Mouse (Mus musculus) cerebellum, postnatal 14 days (tissue): Measurements from ENCODE around the gene Syt8.
A peak's percentile ranks its signal among the peaks of the same experiment; 100 is the strongest.

ENCODE experiments used
- DNase-seq, 2 experiments: peaks; one replicate each; pipeline ENCODE4 v3.0.0; 2021; ENCODE audit warnings: mixed read lengths in 2 of 2

Gene Syt8

GRCm38 (mm10) chr7:142409603-142410002 is 25.0 kb upstream of the Syt8 start:
- no peak for DNase-seq

DNA sequence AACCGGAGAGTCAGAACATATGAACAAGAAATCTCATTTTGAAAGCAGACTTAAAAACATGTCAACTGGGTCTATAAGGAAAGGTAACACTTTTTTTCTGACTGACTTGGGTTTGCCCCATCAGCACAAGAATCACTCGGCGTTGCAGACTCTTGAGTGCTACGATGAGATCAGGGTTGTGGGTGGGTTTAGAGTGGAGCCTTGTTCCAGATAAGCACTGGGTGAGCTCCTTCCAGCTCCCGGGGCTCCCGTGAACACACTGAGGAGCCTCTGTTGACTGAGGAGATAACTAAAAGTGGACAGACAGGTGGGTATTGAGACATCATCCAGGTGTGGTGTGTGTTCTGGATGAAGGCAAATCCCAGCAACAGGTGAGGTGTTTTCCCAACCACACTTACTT is 21.4 kb upstream of the Syt8 start:
- DNase-seq = no peak

- no peak for DNase-seq
Observed at GRCm38 (mm10) chr7:142415314-142415713, 19.3 kb upstream of the Syt8 start.

- no peak for DNase-seq
Observed at GRCm38 (mm10) chr7:142416225-142416624, 18.4 kb upstream of the Syt8 start.

DNA sequence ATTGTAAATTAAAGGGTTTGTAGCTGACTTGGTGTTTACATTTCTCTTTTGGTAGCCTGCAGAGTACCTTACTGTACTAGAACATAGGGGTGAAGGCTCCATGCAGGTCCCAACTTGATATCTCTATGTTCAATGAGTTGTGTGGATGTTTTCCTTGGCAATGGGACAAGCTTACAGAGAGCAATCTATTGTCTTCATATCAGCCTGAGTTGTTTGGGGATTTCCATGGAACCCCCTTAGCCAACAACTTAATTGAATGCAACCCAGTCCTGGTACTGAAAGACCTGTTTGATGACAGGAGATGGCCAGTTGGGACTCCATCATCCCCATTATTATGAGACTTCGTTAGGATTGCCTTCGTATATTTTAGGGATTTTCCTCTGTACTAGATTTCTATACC is 16.6 kb upstream of the Syt8 start:
- no peak for DNase-seq

GRCm38 (mm10) chr7:142418679-142419078 is 16.0 kb upstream of the Syt8 start:
- DNase-seq = no peak

GRCm38 (mm10) chr7:142419887-142420286 is 14.8 kb upstream of the Syt8 start:
- DNase-seq = no peak

DNA sequence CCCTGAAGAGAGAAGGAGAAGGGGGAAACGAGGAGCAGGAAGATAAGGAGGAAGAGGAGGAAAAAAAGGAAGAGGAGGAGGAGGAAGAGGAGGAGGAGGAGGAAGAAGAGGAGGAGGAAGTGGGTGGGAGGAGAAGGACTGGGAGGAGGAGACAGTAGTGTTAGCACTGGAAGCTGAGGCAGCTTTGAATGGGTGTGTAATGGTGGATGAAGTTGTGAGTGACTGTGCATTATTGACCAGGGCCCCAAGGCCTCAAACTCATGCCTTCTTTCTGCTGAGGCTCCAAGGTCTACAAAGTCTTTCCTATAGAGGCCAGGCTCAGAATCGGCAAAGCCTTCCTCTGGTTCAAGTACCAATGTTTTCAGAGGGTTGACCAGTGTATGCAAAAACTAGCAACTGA is 12.8 kb upstream of the Syt8 start:
- no peak for DNase-seq

DNA sequence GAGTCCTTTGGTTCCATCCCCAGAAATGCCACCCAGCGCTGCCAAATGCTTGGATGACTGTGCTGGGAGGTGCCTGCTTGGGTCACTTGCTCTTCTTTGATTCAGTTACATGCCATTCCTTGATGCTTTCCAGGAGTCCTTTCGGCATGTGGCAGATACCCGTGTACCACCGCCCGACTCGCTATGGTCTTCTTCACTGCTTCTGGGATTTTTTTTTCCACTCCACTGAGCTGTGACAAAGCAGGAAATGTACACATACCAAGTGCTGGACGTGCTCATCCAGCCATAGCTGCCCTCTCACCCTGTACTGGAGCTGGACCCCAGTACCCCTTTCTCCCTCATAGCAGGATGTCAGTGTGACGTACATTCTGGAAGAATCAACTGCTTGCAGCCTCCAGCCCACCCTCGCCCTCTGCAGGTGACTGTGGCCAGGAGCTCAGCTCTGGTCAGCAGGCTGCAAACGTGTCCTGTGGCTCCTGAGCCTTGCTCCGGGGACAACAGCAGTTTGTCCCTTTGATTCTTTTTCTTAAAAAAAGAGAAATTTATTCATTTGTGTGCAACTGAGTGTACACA is 8.9 kb upstream of the Syt8 start:
- DNase-seq = peak; percentile 63 to 75

DNA sequence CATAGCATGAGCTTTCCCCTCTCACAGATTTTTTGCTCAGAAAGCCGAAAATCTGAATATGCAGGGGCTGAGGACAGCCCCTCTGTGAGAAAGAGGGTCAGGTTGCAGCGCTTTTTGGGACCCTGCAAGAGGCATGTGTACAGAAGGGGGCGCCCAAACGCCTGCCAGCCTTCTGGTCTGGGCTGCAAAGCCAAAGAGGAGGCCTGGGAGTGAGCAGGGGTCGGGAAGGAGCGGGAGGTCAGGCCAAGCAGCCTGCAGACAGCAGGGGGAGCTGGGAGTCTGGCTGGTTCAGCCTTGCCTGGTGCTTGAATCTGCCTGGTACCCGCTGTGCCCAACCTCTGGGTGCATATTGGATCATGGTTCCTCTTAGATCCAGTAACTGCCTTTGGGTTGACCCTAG is 6.4 kb upstream of the Syt8 start:
- DNase-seq = peak; percentile 53 to 74

GRCm38 (mm10) chr7:142430160-142430678 is 4.4 kb upstream of the Syt8 start:
- DNase-seq = peak; percentile 56 to 71

DNA sequence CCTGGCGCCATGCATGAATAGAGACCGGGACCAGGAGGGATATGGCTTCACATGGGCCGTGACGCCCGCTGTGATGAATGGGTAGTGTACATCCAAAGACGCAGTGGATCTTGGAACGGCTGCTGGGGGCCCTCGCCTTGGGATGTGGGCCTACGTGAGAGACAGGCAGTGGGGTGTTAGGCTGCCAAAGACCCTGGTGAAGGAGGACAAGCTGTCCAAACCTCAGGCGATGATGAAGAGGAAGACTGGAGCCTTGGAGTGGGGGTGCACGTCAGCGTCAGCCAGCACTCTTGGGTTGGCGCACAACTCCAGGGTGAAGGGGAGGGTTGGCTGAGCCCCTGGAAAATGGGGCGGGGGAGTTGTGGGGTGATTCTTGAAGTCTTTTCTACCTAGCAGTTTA is 3.5 kb upstream of the Syt8 start:
- DNase-seq = no peak

GRCm38 (mm10) chr7:142433623-142434022 is 1.0 kb upstream of the Syt8 start:
- DNase-seq = peak; percentile 58 to 62

DNA sequence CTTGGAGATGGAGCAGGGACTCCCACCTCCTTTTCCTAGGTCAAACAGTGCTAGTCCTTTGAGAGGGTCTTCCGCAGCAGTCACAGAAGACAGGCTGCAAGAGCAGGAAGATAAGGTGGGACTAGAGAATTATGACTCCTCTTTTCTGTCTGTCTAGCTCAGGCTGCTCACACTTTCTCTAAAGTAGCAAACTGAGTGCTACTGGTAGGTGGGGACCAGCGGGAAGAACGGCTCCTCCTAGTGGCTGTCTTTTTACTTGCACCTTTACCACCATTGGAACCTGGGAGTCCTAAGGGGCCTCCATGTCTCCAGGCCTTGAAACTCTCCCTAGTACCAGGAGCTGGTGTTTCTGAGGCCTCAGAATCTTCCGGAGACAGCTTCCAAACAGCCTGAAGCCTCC is 874 bp downstream of the Syt8 start:
- peak; percentile 85 to 87 for DNase-seq

DNA sequence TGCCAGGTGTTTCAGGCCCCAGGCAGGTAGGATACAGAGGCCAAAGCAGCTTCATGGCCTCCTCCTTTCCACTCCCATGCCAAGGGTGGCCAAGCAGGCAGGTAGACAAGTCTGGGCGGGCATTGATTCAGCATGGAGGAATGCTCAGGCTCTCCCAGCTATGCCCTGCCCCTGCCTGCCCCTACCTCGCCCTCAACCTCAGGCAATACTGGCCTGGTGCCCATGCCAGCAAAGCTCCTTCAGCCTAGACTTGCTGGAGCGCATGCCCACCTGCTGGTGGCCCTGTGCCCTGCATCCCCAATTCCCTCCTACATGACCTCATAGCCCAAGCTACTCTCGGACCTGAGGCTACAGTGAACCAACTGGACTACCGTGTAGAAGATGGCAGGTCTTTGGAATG is 2.7 kb downstream of the Syt8 start:
- DNase-seq = peak; percentile 17 to 57

DNA sequence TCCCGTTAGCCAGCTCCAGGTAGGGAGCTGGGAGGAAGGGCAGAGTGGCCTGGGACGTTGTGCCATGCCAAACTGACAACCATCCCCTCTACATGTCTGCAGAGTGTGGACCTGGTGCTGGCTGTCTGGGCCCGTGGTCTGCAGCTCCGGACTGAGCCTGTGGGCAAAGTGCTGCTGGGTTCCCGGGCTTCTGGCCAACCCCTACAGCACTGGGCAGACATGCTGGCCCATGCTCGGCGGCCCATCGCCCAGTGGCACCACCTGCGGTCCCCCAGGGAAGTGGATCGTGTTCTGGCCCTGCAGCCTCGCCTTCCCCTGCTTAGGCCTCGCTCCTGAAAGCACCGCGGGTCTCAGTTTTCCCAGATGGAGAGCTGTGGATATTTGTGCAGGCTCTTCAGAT is 5.3 kb downstream of the Syt8 start:
- DNase-seq = peak; percentile 75 to 77

GRCm38 (mm10) chr7:142440657-142441114 is 6.0 kb downstream of the Syt8 start:
- peak in 1 of 2 experiments; percentile 57 for DNase-seq

DNA sequence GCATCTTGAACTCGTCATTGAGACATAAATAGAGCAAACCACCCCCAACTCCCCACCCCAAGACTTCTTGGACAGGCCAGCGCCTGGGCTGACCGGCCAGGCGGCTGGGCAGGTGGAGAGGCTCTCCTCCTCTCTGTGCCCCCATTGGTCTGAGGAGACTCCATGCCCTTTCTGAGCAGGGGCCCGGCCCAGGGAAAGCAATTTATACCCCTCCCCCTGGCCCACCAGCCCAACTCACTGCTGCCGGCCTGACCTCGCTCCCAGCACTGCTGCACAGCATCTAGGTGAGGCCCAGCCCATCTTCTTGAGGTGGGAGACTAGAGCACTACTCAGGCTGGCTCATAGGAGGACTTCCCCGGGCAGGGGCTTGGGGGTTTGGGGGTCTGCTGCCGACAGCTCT is 6.9 kb downstream of the Syt8 start, which contains the start of gene Tnni2:
TSS of gene Tnni2 (plus strand) at position 224 of the 400 bp plus-strand sequence.
- peak in 1 of 2 experiments; percentile 4 for DNase-seq

GRCm38 (mm10) chr7:142442081-142442907 is 7.6 kb downstream of the Syt8 start:
- peak in 1 of 2 experiments; percentile 4 for DNase-seq

GRCm38 (mm10) chr7:142442908-142443420 is 8.3 kb downstream of the Syt8 start:
- peak in 1 of 2 experiments; percentile 1 for DNase-seq

DNA sequence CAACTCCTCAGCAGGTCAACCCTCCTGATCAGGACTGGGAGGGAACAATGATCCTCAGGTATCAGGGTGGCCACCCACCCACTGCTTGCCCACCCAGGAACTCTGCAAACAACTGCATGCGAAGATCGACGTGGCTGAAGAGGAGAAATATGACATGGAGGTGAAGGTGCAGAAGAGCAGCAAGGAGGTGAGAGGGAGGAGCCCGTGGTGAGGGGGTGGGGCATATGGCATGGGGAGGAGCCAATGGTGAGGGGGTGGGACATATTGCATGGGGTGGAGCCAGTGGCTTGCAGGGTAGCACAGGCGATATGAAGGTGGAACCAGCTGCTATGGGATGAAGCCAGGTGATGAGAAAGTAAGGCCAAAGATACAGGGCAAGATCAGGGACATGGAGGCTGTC is 8.8 kb downstream of the Syt8 start:
- no peak for DNase-seq

- peak in 1 of 2 experiments; percentile 3 for DNase-seq
Observed at GRCm38 (mm10) chr7:142444171-142444570, 9.5 kb downstream of the Syt8 start.

GRCm38 (mm10) chr7:142445324-142445723 is 10.7 kb downstream of the Syt8 start:
- no peak for DNase-seq

- no peak for DNase-seq
Observed at GRCm38 (mm10) chr7:142446264-142446663, 11.6 kb downstream of the Syt8 start.
